Mouse (Mus musculus): ENCODE results near the gene Hsd17b1.
A peak's percentile ranks its signal among the peaks of the same experiment; 100 is the strongest.

The Hsd17b1 gene

DNA sequence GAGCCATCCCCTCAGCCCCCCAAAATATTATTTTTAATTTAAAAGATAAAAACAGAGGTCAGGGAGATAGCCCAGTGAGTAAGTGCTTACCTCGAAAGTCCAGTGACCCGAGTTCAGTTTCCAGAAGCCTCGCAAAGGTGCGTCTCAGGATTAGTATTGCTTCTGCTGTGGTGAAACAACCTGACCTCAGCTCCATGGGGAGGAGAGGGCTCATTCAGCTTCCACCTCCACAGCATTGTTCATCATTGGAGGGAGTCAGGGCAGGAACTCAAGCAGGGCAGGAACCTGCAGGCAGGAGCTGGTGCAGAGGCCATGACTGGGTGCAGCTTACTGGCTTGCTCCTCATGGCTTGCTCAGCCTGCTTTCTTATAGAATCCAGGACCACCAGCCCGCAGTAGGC lies 17.2 kb upstream of the Hsd17b1 start:
- DNase-seq (ENCODE audit: low read depth, low spot score), result no peak

GRCm38 (mm10) chr11:101062165-101062884 lies 15.9 kb upstream of the Hsd17b1 start:
- DNase-seq (ENCODE audit: low read depth, low spot score), result no peak

DNA sequence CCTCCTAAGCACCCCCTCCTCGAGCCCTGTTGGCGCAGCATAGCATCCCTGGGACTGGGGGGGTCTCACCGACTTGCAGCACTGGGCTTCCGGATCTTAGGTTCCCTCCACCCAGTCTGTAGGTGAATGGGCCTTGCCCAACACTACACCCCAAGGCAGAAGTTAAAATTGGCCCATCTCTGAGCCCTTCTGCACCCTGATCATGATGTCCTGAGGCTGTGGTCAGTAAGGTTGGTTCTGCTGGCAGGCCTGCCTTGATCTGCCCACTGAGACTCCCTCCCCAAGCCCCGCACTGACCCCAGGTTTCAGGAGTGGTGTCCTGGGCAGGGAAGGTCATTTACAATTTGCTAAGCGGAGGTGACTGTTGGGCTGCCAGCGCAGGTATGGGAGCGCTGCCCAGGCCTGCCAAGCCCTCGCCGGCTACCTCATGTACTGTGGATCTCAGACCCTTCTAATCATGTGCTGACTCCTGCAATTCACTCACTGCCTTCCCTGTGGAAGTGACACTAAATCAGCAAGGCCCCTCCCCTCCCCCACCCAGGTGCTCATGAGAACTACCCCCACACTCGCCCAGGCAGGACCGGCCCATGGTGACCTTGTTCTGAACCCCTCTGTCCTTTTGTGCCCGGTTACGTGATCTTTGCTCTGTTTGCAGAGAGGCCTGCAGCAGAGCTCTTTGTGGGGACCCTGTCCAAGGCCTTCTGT lies 15.1 kb upstream of the Hsd17b1 start:
- no peak for DNase-seq (ENCODE audit: low read depth, low spot score)

GRCm38 (mm10) chr11:101063676-101064327 lies 14.4 kb upstream of the Hsd17b1 start:
- peak; percentile 54 for DNase-seq (ENCODE audit: low read depth, low spot score)

- peak; percentile 58 for DNase-seq (ENCODE audit: low read depth, low spot score)
Observed at GRCm38 (mm10) chr11:101064462-101064861, 13.7 kb upstream of the Hsd17b1 start.

DNA sequence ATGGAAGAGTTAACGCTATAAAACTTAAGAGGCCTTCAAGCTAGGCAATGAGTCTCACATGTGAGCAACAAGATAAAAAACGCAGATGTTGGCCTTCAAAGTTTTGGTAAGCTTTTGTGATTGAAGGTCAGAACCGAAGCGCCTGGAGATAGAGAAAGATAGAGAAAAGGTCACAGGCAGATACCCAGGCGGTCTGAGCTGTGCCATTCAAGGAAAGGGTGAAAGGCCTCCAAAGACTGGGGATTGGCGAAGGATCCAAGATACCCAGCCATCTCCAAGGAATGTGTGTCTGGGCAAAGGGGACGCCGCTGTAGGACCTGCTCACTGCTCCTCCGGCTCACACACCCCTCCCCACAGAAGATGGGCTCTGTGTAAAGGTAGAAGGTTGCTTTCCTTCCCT lies 13.2 kb upstream of the Hsd17b1 start:
- no peak for DNase-seq (ENCODE audit: low read depth, low spot score)

DNA sequence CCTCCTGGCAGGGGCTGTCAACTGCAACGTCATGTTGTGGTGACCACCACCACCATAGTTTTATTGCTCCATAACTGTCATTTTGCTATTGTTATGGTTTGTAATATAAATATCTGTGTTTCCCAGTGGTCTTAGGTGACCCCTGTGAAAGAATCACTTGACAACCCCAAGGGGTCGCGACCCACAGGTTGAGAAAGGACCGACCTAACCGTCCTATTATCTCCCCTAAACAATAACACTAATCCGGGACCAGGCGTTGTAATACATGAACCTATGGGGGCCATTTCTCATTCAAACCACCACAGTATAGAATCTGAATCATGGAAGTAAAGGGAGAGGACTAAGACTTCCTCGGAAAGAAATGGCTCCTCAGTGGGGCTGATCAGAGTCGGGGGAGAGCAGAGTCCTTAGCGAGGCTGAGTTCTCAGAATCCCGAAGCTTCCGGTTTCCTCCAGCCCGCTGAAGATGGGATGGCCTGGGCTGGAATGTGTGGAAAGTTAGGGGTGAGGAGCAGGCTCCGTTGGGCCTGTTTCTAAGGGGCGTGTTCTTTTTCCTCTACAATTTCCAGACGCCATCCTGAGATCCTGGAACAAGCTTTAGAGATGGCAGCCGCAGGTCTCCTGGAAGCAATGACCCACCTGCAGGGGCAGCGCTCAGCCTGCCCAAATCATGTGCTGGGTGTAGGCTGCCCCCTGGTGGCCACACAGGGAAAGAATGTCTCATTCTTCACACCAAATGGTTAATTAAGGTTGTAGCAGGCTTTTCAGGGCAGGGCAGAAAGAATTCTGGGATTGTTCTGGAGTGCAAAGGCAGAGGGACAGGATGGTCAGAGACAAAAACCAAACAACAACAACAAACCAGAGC lies 11.4 kb upstream of the Hsd17b1 start:
- DNase-seq (ENCODE audit: low read depth, low spot score), result peak; percentile 92

DNA sequence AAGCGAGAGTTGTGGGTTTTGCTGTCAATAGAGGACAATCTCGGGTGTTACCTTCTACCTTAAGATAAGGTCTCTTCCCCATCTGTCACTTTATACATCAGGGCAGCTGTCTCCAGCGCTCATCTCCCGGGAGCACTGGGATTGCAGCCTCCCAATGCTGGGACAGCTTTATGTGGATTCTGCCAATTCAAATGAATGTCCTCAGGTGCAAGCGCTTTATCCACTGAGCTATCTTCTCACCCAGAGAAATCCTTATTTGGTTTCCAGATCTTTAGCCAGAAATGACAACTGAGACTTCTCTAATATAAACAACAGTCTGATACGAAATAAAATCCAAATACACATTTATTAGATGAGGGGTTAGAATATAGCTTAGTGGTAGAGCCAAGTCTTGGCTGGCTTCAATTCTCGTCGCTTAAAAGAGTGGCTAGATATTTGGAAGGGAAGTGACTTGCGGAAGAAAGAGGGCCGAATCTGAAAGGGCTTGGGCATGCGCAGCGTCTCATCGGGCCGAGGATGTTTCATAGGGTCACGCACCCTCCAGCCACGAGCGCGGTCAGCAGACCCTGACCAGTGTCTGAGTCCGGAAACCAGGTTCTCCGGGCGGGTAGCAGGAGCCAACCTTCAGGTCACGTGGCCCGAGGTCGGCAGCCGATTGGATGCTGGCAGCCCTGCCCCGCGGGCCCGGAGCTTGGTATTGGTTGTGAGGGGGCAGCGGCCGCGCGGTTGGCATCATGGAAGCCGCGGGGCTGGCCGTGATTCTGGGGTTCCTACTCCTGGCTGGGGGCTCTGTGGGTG lies 8.6 kb upstream of the Hsd17b1 start, which contains the start of gene Naglu:
Gene Naglu (plus strand): TSS at position 622 of the 798 bp plus-strand sequence.
- peak; percentile 84 for DNase-seq (ENCODE audit: low read depth, low spot score)

DNA sequence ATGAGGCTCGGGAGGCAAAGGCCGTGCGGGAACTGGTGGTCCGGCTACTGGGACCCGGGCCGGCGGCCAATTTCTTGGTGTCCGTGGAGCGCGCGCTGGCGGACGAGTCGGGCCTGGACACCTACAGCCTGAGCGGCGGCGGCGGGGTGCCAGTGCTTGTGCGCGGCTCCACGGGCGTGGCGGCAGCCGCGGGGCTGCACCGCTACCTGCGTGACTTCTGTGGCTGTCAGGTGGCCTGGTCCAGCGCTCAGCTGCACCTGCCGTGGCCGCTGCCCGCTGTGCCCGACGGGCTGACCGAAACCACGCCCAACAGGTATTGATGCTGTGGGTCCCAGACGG lies 8.1 kb upstream of the Hsd17b1 start:
- no peak for DNase-seq (ENCODE audit: low read depth, low spot score)

- DNase-seq (ENCODE audit: low read depth, low spot score), result no peak
Observed at GRCm38 (mm10) chr11:101070987-101071386, 7.2 kb upstream of the Hsd17b1 start.

- DNase-seq (ENCODE audit: low read depth, low spot score), result no peak
Observed at GRCm38 (mm10) chr11:101071810-101072428, 6.3 kb upstream of the Hsd17b1 start.

- DNase-seq (ENCODE audit: low read depth, low spot score), result peak; percentile 46
Observed at GRCm38 (mm10) chr11:101079746-101080145, 1.5 kb downstream of the Hsd17b1 start.

DNA sequence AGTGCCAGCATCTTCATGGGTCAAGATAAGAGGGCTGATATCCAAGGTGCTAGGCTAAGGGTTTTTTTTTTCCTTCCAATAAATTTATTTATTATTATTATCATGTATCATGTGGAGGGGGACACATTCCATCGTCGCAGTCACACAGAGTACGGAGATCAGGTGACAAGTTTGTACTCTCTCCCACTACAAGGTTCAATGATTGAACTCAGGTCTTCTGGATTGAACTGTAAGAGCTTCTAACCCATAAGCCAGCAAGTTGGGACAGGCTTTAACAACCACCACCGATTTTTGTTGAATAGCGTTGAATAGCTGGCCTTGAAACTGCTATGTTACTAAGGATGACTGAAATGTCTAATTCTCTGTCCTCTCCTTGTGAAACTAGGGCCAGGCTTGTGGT lies 2.2 kb downstream of the Hsd17b1 start:
- no peak for DNase-seq (ENCODE audit: low read depth, low spot score)

DNA sequence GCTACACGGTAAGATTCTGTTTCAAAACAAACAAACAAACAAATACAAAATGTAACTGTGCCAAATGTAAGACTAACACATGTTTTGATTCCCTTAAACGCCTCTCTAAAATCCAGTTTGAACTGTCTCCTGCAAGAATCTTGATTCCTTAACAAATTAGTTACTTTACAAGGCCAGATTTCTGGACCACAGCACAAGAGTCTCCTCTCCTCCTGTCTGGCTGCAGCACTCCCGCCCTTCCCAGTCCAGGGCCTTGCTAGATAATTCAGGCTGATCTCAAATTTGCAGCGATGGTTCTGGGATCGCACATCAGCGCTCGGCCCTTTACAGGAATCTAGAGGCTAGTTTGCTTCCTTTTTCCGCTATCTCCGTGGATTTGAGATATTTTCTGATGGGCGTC lies 3.4 kb downstream of the Hsd17b1 start:
- no peak for DNase-seq (ENCODE audit: low read depth, low spot score)

DNA sequence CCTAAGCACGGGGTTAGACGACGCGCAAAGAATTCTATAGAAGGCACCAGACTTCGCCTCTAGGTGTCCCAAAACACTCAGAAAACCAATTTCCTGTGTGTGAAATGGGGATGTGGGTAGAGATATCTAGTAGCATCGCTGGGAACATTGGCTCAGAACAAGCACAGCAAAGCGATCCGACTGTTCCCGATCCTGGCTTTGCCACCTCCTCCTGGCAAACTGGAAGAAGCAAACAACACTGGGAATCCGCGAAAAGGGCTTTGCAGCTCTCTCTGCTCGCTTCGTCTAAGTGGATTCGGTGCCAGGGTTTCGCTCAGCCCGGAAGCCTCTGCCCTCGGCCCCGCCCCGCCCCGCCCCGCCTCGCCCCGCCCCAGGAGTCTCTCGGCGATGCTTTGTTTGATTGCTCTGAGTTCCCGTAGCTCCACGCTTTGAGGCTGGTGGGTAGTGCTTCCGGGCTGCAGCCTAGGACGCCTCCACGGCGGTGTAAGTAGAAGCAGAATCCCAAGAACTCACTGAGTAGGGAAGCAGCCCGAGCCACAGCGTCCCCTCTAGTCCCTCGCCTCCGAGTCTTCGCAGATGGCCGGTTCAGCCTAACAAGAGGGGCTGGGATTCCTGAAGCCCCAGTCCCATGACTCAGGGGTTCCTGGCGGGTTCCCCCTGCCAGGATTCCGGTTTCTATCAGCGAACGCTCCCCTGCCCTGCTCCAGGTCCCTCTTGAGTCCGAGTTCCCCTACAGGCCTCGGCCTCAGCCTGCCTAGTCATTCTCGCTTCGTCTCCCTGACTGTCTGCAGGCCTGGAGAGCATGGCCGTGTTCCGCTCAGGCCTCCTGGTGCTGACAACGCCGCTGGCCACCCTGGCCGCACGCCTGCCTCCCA lies 4.2 kb downstream of the Hsd17b1 start, which contains the start of gene Coasy:
Gene Coasy (plus strand): TSS at position 358 of the 875 bp plus-strand sequence.
- peak; percentile 96 for DNase-seq (ENCODE audit: low read depth, low spot score)

- no peak for DNase-seq (ENCODE audit: low read depth, low spot score)
Observed at GRCm38 (mm10) chr11:101083083-101083697, 5.0 kb downstream of the Hsd17b1 start.

DNA sequence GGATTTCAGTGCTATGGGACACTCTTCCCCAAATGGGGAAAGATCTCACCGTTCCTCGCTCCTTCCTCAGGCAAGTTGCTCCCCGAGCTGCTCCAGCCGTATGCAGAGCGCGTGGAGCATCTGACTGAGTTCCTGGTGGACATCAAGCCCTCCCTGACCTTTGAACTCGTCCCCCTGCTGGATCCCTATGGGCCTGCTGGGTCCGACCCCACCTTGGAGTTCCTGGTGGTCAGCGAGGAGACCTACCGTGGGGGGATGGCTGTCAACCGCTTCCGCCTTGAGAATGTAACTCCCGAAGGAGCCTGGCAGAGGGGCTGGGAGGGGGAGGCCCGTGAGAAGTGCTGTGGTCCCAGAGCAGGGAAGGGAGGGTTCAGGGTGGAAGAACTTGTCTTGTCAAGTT lies 6.0 kb downstream of the Hsd17b1 start:
- no peak for DNase-seq (ENCODE audit: low read depth, low spot score)

GRCm38 (mm10) chr11:101084811-101085210 lies 6.6 kb downstream of the Hsd17b1 start:
- DNase-seq (ENCODE audit: low read depth, low spot score), result no peak

Data from R1 (cell line).